Mouse (Mus musculus) kidney, adult 2 months (tissue): Measurements from ENCODE around the gene Fry.

ENCODE experiments used
- CTCF ChIP-seq: fragments of 200-500 bp; conservative IDR thresholded peaks from 2 replicates; pipeline ENCODE4 v1.5.1; 2011; ENCODE audit warnings: low read depth, mild to moderate bottlenecking, control low read depth, low read length, moderate library complexity, mixed read lengths; ENCODE audit not compliant: insufficient read depth, insufficient read length
- POLR2A ChIP-seq: fragments of 200-500 bp; IDR thresholded peaks from one replicate; pipeline ENCODE4 v1.6.1; 2011; ENCODE audit warnings: low read depth, low read length, control low read depth

DNA sequence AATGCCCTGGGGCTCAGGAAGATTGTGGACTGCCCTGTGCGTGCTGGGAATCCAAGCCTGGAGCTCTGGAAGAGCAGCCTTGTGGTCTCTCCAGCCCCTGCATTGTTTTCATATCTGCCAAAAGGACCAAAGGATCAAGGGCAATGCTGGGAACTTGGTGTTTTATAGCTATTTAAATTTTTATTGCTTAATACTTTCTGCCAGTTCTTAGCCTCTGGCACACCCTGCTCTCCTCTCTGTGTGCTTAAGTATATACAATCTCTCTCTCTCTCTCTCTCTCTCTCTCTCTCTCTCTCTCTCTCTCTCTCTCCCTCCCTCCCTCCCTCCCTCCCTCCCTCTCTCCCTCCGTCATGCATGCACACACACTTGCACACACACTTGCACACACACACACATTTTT is 147.5 kb downstream of the Fry start:
- TF ChIP-seq CTCF (no peak), POLR2A (no peak)
